Mouse (Mus musculus): Measurements from ENCODE around the gene Angel2. TPM values are rescaled to one million over a fixed set of nuclear protein-coding genes. Genes with fewer than 3 reads are reported as not detected.

Angel2 gene
- polyA plus RNA-seq, 1 experiment from 2014 or later = 49.0 TPM

- Histone ChIP-seq H3K9me3 (replicated peaks; ENCODE audit: control insufficient read depth, low read length, poor library complexity, severe bottlenecking) (no peaks in the 10 kb centered on the region), H3K36me3 (ENCODE audit: control insufficient read depth, insufficient read depth, low read length) (peaks cover 53% of the 10 kb centered on the region), H3K27ac (ENCODE audit: low read length) (no peak overlapping the region), H3K9ac (ENCODE audit: low read depth, low read length) (no peak overlapping the region), H3K4me2 (ENCODE audit: low read length) (no peak overlapping the region), H3K27me3 (ENCODE audit: control insufficient read depth, insufficient read depth, low read depth, low read length) (no peaks in the 10 kb centered on the region), H3K4me1 (ENCODE audit: control insufficient read depth, insufficient read depth, low read length) (no peaks in the 10 kb centered on the region), H3K4me3 (ENCODE audit: low read depth, low read length) (no peak overlapping the region)
- no peak for ATAC-seq
- WGBS = 89% methylated on average over 7 of the region's 7 CpGs
Observed at GRCm38 (mm10) chr1:190948439-190948838, 23.5 kb downstream of the Angel2 start.

DNA sequence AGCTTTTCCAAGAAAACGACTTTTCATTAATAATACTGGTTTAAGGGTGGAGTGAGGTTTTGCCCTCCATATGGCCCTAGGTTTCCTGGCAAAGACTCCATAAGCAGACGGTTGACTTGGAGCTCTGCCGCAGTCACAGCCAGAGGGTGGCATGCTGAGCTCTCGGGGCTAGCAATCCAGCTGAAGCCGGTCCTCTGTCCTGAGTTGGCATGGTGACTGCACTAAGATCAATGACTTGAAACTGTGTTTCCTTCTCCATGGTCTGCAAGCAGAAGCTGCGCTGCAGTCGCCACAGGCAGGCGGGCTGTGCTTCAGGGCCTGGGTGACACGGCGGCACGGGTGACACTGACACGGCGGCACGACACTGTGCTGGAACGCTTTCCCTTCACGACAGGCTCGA is 23.9 kb downstream of the Angel2 start:
- no peaks in the 10 kb centered on the region for H3K27me3 ChIP-seq (ENCODE audit: control insufficient read depth, insufficient read depth, low read depth, low read length)
- no peak overlapping the region for H3K4me2 ChIP-seq (ENCODE audit: low read length)
- H3K27ac ChIP-seq (ENCODE audit: low read length) = no peak overlapping the region
- no peak overlapping the region for H3K4me3 ChIP-seq (ENCODE audit: low read depth, low read length)
- no peak for ATAC-seq
- peaks cover 53% of the 10 kb centered on the region for H3K36me3 ChIP-seq (ENCODE audit: control insufficient read depth, insufficient read depth, low read length)
- no peaks in the 10 kb centered on the region for H3K4me1 ChIP-seq (ENCODE audit: control insufficient read depth, insufficient read depth, low read length)
- H3K9ac ChIP-seq (ENCODE audit: low read depth, low read length) = no peak overlapping the region
- WGBS = 91% methylated on average over 17 of the region's 17 CpGs
- no peaks in the 10 kb centered on the region for H3K9me3 ChIP-seq (replicated peaks; ENCODE audit: control insufficient read depth, low read length, poor library complexity, severe bottlenecking)

DNA sequence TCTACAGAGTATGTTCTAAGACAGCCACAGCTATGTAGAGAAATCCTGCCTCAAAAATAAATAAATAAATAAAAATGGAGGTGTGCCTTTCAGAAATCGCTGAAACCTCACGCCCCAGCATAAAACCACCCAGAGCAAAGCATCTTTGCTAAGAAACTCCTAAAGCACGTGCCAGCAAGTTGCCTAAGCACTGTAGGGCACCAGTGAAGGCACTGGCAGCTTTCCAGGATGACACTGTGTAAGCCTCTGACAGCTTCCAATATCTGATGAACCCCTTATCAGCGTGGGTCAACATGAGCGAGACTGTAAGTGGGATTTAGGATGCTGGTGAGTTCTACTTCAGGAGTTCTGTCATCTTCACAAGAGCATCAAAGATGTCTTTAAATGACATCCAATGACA is 26.1 kb downstream of the Angel2 start:
- Histone ChIP-seq H3K27ac (ENCODE audit: low read length) (no peak overlapping the region), H3K4me3 (ENCODE audit: low read depth, low read length) (no peak overlapping the region), H3K9me3 (replicated peaks; ENCODE audit: control insufficient read depth, low read length, poor library complexity, severe bottlenecking) (no peaks in the 10 kb centered on the region), H3K4me1 (ENCODE audit: control insufficient read depth, insufficient read depth, low read length) (no peaks in the 10 kb centered on the region), H3K4me2 (ENCODE audit: low read length) (no peak overlapping the region), H3K9ac (ENCODE audit: low read depth, low read length) (no peak overlapping the region), H3K36me3 (ENCODE audit: control insufficient read depth, insufficient read depth, low read length) (peaks cover 53% of the 10 kb centered on the region), H3K27me3 (ENCODE audit: control insufficient read depth, insufficient read depth, low read depth, low read length) (no peaks in the 10 kb centered on the region)
- no peak for ATAC-seq
- WGBS = 84% methylated on average over 5 of the region's 5 CpGs

DNA sequence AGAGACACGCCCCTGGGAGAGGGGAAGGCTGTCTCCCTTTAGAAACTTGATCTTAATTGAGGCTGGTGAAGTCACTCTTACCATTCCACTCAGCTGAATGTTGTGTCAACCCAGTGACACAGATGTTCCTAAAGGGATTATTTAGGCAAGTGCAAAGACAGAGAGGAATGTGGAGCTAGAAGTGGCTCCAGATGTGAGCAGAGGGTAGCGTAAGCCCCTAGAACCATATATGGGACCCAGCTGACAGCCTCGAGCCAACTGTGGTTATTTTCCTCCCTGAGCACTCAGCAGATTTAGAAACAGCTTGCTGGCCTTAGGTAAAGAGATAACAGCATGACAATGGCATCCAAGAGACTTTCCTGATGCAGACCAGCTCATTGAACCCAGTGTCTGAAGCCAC is 28.1 kb downstream of the Angel2 start:
- Histone ChIP-seq H3K4me1 (ENCODE audit: control insufficient read depth, insufficient read depth, low read length) (no peaks in the 10 kb centered on the region), H3K9ac (ENCODE audit: low read depth, low read length) (no peak overlapping the region), H3K36me3 (ENCODE audit: control insufficient read depth, insufficient read depth, low read length) (peaks cover 59% of the 10 kb centered on the region), H3K27me3 (ENCODE audit: control insufficient read depth, insufficient read depth, low read depth, low read length) (no peaks in the 10 kb centered on the region), H3K4me2 (ENCODE audit: low read length) (no peak overlapping the region), H3K9me3 (replicated peaks; ENCODE audit: control insufficient read depth, low read length, poor library complexity, severe bottlenecking) (no peaks in the 10 kb centered on the region), H3K4me3 (ENCODE audit: low read depth, low read length) (no peak overlapping the region), H3K27ac (ENCODE audit: low read length) (no peak overlapping the region)
- WGBS = 84% methylated on average over 3 of the region's 3 CpGs
- ATAC-seq = no peak

- no peaks in the 10 kb centered on the region for H3K9me3 ChIP-seq (replicated peaks; ENCODE audit: control insufficient read depth, low read length, poor library complexity, severe bottlenecking)
- H3K4me2 ChIP-seq (ENCODE audit: low read length) = no peak overlapping the region
- H3K27me3 ChIP-seq (ENCODE audit: control insufficient read depth, insufficient read depth, low read depth, low read length) = no peaks in the 10 kb centered on the region
- ATAC-seq = no peak
- peaks cover 49% of the 10 kb centered on the region for H3K36me3 ChIP-seq (ENCODE audit: control insufficient read depth, insufficient read depth, low read length)
- no peaks in the 10 kb centered on the region for H3K4me1 ChIP-seq (ENCODE audit: control insufficient read depth, insufficient read depth, low read length)
- no peak overlapping the region for H3K4me3 ChIP-seq (ENCODE audit: low read depth, low read length)
- 93% methylated on average over 5 of the region's 5 CpGs for WGBS
- H3K27ac ChIP-seq (ENCODE audit: low read length) = no peak overlapping the region
- no peak overlapping the region for H3K9ac ChIP-seq (ENCODE audit: low read depth, low read length)
Observed at GRCm38 (mm10) chr1:190958821-190959220, 33.9 kb downstream of the Angel2 start.

DNA sequence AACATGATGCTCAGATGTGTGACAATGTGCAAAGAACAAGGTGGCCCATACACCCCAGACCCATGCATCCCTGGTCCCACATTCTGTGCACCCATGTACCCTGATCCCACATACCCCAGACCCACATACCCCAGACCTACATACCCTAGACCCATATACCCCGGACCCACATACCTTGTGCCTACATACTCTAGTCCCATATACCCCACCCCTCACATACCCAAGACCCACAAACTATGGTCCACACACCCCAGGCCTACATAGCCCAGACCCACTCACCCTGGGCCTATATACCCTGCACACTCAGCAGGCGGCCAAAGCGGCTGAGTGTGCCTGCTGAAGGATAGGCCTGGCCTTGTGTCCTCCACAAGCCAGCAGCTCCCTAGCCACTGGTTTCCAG is 37.8 kb downstream of the Angel2 start:
- H3K27me3 ChIP-seq (ENCODE audit: control insufficient read depth, insufficient read depth, low read depth, low read length) = no peaks in the 10 kb centered on the region
- H3K9me3 ChIP-seq (replicated peaks; ENCODE audit: control insufficient read depth, low read length, poor library complexity, severe bottlenecking) = no peaks in the 10 kb centered on the region
- peaks cover 40% of the 10 kb centered on the region for H3K36me3 ChIP-seq (ENCODE audit: control insufficient read depth, insufficient read depth, low read length)
- H3K4me3 ChIP-seq (ENCODE audit: low read depth, low read length) = no peak overlapping the region
- H3K27ac ChIP-seq (ENCODE audit: low read length) = no peak overlapping the region
- H3K4me1 ChIP-seq (ENCODE audit: control insufficient read depth, insufficient read depth, low read length) = no peaks in the 10 kb centered on the region
- WGBS = 90% methylated on average over 3 of the region's 3 CpGs
- no peak overlapping the region for H3K9ac ChIP-seq (ENCODE audit: low read depth, low read length)
- no peak overlapping the region for H3K4me2 ChIP-seq (ENCODE audit: low read length)
- no peak for ATAC-seq

GRCm38 (mm10) chr1:190964992-190965780 is 40.3 kb downstream of the Angel2 start:
- no peak overlapping the region for H3K4me3 ChIP-seq (ENCODE audit: low read depth, low read length)
- H3K4me1 ChIP-seq (ENCODE audit: control insufficient read depth, insufficient read depth, low read length) = no peaks in the 10 kb centered on the region
- H3K4me2 ChIP-seq (ENCODE audit: low read length) = no peak overlapping the region
- ATAC-seq = no peak
- H3K36me3 ChIP-seq (ENCODE audit: control insufficient read depth, insufficient read depth, low read length) = peaks cover 37% of the 10 kb centered on the region; the same call in 1 of the 2 replicates
- H3K9ac ChIP-seq (ENCODE audit: low read depth, low read length) = no peak overlapping the region
- H3K27me3 ChIP-seq (ENCODE audit: control insufficient read depth, insufficient read depth, low read depth, low read length) = no peaks in the 10 kb centered on the region
- 93% methylated on average over 15 of the region's 15 CpGs for WGBS
- no peaks in the 10 kb centered on the region for H3K9me3 ChIP-seq (replicated peaks; ENCODE audit: control insufficient read depth, low read length, poor library complexity, severe bottlenecking)
- no peak overlapping the region for H3K27ac ChIP-seq (ENCODE audit: low read length)

- Histone ChIP-seq H3K36me3 (ENCODE audit: control insufficient read depth, insufficient read depth, low read length) (peaks cover 26% of the 10 kb centered on the region; the same call in 1 of the 2 replicates), H3K27ac (ENCODE audit: low read length) (no peak overlapping the region), H3K4me2 (ENCODE audit: low read length) (no peak overlapping the region), H3K4me1 (ENCODE audit: control insufficient read depth, insufficient read depth, low read length) (no peaks in the 10 kb centered on the region), H3K4me3 (ENCODE audit: low read depth, low read length) (no peak overlapping the region), H3K9ac (ENCODE audit: low read depth, low read length) (no peak overlapping the region), H3K9me3 (replicated peaks; ENCODE audit: control insufficient read depth, low read length, poor library complexity, severe bottlenecking) (no peaks in the 10 kb centered on the region), H3K27me3 (ENCODE audit: control insufficient read depth, insufficient read depth, low read depth, low read length) (no peaks in the 10 kb centered on the region)
- WGBS = 92% methylated on average over 7 of the region's 7 CpGs
- ATAC-seq = no peak
Observed at GRCm38 (mm10) chr1:190968010-190968409, 43.1 kb downstream of the Angel2 start.

- Histone ChIP-seq H3K4me2 (ENCODE audit: low read length) (no peak overlapping the region), H3K4me1 (ENCODE audit: control insufficient read depth, insufficient read depth, low read length) (peaks cover 19% of the 10 kb centered on the region), H3K9me3 (replicated peaks; ENCODE audit: control insufficient read depth, low read length, poor library complexity, severe bottlenecking) (no peaks in the 10 kb centered on the region), H3K36me3 (ENCODE audit: control insufficient read depth, insufficient read depth, low read length) (peaks cover 16% of the 10 kb centered on the region; the same call in 1 of the 2 replicates), H3K27me3 (ENCODE audit: control insufficient read depth, insufficient read depth, low read depth, low read length) (no peaks in the 10 kb centered on the region), H3K27ac (ENCODE audit: low read length) (no peak overlapping the region), H3K9ac (ENCODE audit: low read depth, low read length) (no peak overlapping the region), H3K4me3 (ENCODE audit: low read depth, low read length) (no peak overlapping the region)
- ATAC-seq = no peak
- WGBS = 93% methylated on average over 14 of the region's 14 CpGs
Observed at GRCm38 (mm10) chr1:190971708-190972610, 47.0 kb downstream of the Angel2 start.
